Mouse (Mus musculus) adrenal gland, adult 2 months (tissue): ENCODE measurements around the gene Hoxd10. TPM values are rescaled to one million over a fixed set of nuclear protein-coding genes. Genes with fewer than 3 reads are reported as not detected.

Source experiments
- microRNA-seq, 2 experiments: library from miRNA; unstranded; fragments of <30 nt; microRNA quantifications; one replicate each; pipeline ENCODE4 v1.2.0; 2021
- polyA plus RNA-seq: library from polyadenylated mRNA; depleted of rRNA; stranded (reverse); fragments of >200 nt; gene quantifications from 2 replicates; pipeline ENCODE4 v1.2.3, GENCODE M21; 2012; rRNA removed
- total RNA-seq, 2 experiments: library from RNA; stranded (reverse); gene quantifications; 2 replicates each; pipeline ENCODE4 v1.2.3; 2021

The Hoxd10 gene
- total and polyA plus RNA-seq, 3 experiments, result not detected

Small RNAs within 50 kb of the gene (microRNA-seq; reads per million reads assigned to microRNA genes)
- 0 reads per million in 2 experiments for gene Gm44463
- 16,505 to 18,820 reads per million in 2 experiments for gene Mir10b

Other genes starting within 250 kb of the Hoxd10 start
- gene Lnpk, start 112.5 kb upstream of the Hoxd10 start, total RNA-seq, result 10 to 100 TPM; 12.0 to 13.5 TPM
- 4.6 and 6.4 TPM in 2 replicates for gene Lnpk, start 112.5 kb upstream of the Hoxd10 start, polyA plus RNA-seq
- gene Evx2, start 32.4 kb upstream of the Hoxd10 start, total RNA-seq, result not detected
- not detected in 2 replicates for gene Evx2, start 32.4 kb upstream of the Hoxd10 start, polyA plus RNA-seq
- gene Hoxd13, start 23.6 kb upstream of the Hoxd10 start, total RNA-seq, result not detected
- gene Hoxd13, start 23.6 kb upstream of the Hoxd10 start, polyA plus RNA-seq, result not detected in 2 replicates
- gene Hoxd12, start 16.9 kb upstream of the Hoxd10 start, total RNA-seq, result not detected
- not detected in 2 replicates for gene Hoxd12, start 16.9 kb upstream of the Hoxd10 start, polyA plus RNA-seq
- not detected for gene Hoxd11, start 12.4 kb upstream of the Hoxd10 start, total RNA-seq
- gene Hoxd11, start 12.4 kb upstream of the Hoxd10 start, polyA plus RNA-seq, result not detected in 2 replicates
- 1 to 10 TPM; 3.3 to 7.8 TPM for gene Hoxd9, start 5.8 kb downstream of the Hoxd10 start, total RNA-seq
- 6.5 and 9.0 TPM in 2 replicates for gene Hoxd9, start 5.8 kb downstream of the Hoxd10 start, polyA plus RNA-seq
- gene Hoxd8, start 12.7 kb downstream of the Hoxd10 start, total RNA-seq, result 10 to 100 TPM; 27.9 to 34.7 TPM
- gene Hoxd8, start 12.7 kb downstream of the Hoxd10 start, polyA plus RNA-seq, result 19.7 and 52.7 TPM in 2 replicates
- 1 to 10 TPM in 1 of 2 experiments, under 1 TPM in 1; 0.62 to 1.0 TPM for gene Hoxd3, start 20.0 kb downstream of the Hoxd10 start, total RNA-seq
- gene Hoxd3, start 20.0 kb downstream of the Hoxd10 start, polyA plus RNA-seq, result 10.6 and 11.1 TPM in 2 replicates
- gene Hoxd4, start 20.0 kb downstream of the Hoxd10 start, total RNA-seq, result 10 to 100 TPM; 16.7 to 19.3 TPM
- gene Hoxd4, start 20.0 kb downstream of the Hoxd10 start, polyA plus RNA-seq, result 72.3 and 92.5 TPM in 2 replicates
- 1 to 10 TPM; 1.3 to 2.5 TPM for gene Gm28230, start 34.8 kb downstream of the Hoxd10 start, total RNA-seq
- 1.3 and 2.7 TPM in 2 replicates for gene Gm28230, start 34.8 kb downstream of the Hoxd10 start, polyA plus RNA-seq
- gene Hoxd1, start 71.1 kb downstream of the Hoxd10 start, total RNA-seq, result not detected
- gene Hoxd1, start 71.1 kb downstream of the Hoxd10 start, polyA plus RNA-seq, result not detected in 2 replicates
- 10 to 100 TPM; 73.3 to 90.3 TPM for gene Mtx2, start 133.9 kb downstream of the Hoxd10 start, total RNA-seq
- 153 and 169 TPM in 2 replicates for gene Mtx2, start 133.9 kb downstream of the Hoxd10 start, polyA plus RNA-seq